Mouse (Mus musculus) lung, postnatal 25 days (tissue): ENCODE results near the gene Dhrs7b.
"Not testable (repeated sequence)": the region's sequence is repeated elsewhere in the genome, so short reads cannot be mapped to it uniquely, and the experiment has no call there.

Experiments
- DNase-seq: peaks from one replicate; pipeline ENCODE4 v3.0.0; 2022; ENCODE audit warnings: low spot score

Dhrs7b gene

DNA sequence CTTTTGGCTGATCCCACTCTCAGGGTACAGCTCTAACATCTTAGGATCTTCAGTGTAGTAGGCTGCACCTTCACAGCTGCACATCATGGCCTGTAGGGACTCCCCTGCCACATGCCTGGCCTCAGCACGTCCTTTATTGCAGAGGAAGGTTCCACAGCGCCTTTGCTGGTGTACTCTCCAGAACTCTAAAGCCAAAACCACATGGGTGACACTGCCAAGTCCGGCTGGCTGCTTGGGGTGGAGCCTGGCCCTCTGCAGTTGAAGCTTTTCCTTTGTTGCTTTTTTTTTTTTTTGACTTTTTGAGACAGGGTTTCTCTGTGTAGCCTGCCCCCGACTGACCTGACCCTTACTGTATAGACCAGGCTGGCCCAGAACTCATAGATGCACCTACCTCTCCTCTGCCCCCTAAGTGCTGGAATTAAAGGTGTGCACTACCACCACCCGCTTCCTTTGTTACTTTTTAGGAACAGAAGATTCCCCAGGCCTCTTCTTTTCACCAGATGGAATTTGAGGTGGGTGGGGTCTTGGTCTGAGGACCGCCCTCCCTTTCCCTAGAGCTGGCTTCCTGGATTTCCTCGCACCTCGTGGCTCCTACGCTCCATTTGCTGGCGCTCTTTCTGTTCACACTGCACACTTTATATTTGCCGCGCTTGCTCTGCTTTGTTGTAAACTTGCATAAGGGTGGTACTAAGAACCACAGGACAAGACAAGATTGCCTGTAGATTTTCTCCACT, 11.2 kb downstream of the Dhrs7b start:
- no peak for DNase-seq

DNA sequence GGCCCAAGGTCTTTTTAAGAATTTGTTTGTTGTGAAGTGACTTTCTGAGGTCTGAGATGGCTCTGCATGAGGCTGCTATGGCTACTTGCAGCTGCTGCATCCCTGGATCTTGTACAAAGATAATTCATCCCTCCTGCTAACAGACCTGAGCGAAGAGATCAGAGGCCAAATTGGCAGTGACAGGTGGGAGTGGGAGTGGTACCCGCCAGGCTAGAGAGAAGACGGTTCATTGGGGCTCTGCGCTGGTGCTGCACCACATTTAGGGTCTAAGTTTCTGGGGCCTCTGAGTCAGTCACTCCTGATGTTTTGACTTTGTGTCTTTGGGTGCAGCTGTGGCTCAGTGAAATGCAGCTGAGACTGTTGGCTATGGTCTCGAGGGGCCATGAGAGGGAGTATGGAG, 13.0 kb downstream of the Dhrs7b start:
- DNase-seq = no peak

DNA sequence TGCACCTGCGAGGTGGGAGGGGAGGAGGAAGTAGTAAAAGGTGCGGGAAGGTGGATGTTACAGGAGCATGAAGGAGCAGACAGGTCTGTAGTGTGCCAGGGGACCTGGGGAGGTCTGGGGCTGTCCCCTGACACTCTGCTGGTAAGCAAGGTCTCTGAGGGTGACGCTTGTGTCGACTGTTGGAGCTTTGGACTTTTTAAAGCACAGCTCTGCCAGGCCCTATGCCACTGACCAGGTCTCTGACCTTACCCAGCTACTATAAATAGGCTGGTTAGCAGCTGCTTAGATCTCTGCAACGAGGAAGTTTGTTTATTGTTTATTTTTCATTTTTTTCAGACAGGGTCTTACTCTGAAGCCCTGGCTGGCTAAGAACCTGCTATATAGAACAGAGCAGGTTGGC, 15.0 kb downstream of the Dhrs7b start:
- DNase-seq = no peak

DNA sequence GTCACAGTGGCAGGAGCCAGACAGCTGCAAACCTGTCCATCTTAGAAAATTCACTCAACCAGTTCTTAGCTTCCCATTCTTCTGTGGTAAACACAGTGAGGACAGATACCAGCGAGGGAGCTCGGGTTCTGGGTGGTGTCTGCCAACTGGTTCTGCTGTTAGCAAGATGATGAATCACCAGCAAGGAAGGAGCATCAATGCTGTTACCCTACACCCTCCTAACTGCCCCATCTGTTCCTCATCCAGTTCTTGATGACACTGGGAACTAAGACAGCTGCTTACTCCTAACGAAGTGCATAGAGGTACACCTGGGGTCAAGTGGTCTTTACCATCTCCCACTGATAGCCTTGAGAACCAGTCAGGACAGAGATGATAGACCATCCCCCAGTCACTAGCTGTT, 26.2 kb downstream of the Dhrs7b start:
- DNase-seq = no peak

DNA sequence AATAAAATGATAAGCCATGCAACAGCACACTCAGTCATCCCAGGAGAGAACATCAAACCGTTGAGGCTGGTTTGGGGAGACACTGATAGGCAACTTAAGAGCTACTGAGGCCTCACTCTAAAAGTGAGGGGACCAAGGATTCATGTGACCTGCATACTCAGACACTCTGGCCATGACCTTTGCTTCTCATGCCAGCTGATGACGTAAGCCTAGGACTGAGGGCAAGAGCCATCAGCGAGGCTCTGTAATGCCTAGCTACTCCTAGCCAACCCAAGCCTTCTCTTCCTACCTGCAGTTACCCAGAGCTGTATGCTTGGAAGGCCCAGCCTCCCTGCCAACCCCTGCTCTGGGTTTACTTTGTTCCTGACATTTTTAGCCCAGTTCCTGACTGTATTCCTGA, 31.6 kb downstream of the Dhrs7b start:
- DNase-seq = no peak

DNA sequence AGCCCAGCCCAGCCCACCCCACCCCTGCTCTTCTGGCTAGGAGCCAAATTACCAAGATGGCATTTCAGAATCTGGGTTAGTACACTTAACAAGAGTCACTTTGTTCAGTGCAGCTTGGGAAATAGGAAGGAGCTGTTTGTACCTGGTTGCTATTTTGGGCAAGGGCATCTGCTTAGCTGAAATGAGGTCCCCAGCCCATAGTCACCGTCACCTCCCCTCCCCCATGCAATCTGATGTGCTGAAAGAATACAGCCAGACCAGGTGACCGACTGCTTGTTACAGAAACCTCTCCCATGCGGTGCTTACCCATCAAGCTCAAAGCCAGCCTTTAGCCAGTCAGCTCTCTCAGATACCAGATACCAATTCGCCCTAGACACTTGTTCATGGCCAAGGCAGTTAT, 32.8 kb downstream of the Dhrs7b start:
- no peak for DNase-seq

DNA sequence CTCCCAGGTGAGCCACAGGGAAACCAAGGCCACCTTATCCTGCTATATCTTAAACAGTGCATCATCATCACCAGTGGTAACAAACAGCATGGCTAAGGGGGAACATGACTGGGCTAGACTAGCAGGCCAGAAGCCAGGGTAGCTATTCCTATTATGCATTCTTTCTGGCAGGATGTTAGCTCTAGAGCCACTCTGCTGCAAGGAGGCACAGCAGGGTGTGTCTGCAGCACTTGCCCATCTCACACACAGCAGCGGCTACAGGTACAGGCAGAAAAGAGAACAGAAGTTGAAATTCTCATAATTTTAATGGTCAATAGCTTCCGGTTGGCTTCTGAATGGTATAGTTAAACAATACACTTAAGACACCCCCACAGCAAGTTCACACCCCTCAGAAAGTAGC, 33.7 kb downstream of the Dhrs7b start:
- DNase-seq = no peak

DNA sequence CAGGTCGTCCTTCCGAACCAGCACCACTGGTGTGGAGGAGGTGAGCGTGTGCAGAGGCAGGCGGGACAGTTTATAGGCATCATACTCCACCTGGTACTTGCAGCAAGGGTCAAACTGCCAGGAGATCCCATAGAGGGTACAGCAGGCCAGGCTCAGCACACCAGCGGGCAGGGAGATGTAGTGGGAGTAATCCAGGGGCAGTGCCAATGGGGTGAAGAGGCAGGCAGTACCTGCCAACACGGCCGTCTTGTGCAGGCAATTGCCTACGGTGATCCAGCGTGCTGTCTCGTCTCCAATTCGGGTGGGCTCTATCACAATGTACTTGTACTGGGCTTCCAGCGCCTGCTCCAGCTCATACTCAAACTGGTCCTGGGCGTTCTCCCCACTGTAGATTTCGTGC, 34.5 kb downstream of the Dhrs7b start:
- DNase-seq = no peak

DNA sequence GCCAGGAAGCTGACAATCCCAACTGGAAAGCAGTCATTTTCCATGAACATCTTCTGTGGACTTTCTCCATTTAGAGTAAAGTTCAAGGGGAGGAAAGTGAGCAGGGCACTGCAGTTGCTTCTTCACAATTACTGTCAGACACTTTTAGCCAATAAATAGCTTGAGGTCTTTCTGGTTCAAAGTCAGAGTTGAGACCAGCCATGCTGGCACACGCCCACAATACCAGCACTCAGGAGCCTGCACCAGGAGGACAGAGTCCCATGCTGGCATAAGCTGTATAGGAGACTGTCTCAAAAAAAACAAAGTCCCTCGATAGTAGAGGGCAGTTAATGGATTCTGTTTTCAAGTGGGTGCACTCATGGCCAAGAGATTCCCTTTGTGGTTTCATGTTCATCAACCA, 35.6 kb downstream of the Dhrs7b start:
- no peak for DNase-seq

DNA sequence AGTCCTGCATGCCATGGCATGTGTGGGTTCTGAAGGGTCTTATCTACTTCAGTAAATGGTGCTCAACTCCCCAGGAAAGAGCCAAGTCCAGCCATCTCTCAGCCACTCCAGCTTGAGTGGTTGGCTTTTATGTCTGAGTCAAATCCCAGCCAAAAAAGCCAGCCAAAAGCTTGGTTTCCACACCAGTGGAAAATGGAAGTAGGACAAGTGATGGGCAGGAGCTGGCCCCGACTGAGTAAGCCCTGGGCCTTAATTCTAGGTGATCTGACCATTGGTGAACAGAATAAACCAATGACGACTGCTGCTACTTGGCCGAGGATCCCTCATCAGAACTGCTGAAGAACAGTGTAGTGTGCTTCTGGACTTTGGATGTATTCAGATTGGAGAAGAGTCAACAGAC, 37.0 kb downstream of the Dhrs7b start:
- DNase-seq = peak; percentile 33

DNA sequence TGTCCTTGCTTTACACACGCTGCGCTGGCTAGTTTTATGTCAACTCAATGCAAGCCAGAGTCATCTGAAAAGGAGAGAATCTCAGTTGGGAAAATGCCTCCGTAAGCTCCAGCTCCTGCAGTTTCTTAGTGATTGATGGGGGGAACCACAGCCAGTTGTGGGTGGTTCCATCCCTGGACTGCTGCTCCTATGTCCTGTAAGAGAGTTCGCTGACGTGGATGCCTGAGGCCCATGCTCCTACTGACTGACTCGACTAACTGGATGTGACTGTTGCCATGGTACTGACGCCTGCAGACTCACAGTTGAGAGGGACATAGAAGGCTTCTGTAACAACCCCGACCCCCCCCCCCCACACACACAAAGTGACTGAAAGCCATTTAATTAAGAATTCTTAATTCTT, 37.5 kb downstream of the Dhrs7b start:
- DNase-seq = no peak

DNA sequence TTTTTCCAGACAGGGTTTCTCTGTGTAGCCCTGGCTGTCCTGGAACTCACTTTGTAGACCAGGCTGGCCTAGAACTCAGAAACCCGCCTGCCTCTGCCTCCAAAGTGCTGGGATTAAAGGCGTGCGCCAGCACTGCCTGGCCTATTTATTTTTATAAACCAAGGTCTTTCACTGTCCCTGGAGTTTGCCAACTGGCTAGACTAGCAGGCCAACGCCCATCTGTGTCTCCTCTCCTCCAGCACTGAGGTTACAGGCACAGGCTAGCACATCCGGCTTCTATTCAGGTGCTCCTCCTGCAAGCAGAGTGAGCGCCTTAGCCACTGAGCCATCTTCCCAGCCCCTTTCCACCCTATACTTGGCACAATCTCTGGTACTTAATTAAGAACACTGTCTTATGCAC, 39.0 kb downstream of the Dhrs7b start:
- not testable (repeated sequence) for DNase-seq

DNA sequence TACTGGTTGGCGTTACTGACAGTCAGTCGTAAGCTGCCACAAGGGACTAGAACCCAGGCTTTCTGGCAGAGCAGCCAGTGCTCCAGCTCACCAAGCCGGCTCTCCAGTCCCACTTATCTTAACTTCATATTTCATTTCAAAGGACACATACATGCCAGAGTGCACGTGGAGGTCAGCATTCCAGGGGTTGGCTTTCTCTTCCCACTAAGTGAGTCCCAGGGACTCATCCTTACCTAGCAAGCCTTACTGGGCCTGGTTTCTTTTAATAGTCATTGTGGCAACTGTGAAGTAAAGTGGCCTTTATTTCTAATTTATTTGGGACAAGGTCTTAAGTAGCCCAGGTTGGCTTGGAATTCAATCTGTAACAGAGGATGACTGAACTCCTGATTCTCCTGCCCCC, 41.0 kb downstream of the Dhrs7b start:
- DNase-seq = no peak

DNA sequence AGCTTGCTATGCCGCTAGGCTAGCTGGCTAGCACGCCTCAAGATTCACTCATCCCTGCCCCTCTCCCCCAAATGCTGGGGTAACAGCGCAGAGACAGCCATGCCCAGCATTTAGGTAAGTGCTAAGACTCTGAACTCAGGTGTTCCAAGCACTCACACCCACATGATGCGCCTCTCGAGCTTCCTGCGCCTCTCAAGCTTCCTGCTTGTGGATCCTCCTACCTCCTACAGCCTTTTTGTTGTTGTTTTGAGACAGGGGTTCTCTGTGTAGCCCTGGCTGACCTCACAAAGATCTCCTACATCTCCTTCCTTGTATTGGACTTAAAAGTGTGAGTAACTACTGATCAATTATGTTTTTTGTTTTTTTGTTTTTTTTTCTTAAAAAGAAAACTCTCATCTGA, 42.7 kb downstream of the Dhrs7b start:
- DNase-seq = no peak

DNA sequence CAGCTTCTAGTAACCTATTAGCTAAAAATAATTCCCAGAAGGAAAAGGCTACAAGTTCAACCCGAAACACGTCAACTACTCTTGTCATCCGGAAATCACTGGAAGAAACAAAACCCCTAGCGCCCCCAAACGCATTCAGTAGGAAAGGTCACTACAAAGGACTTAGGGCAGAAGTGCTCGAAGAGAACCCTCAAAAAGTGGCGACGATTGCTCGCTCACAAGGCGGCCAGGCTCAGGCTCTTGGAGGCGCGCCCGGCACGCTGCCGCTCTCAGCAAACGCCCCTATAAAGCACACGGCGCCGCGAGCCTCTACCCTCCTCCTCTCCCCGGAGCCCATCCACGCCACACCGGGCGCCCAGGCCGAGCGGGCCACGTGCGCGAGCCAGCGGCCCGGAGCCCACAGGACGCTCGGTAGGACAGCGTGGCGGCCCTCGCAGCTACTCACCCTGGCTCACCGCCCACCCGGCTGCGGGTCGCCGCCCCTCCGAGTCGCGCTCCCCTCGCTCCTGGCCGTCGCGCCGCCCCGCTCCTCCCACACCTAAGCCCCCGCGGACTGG, 47.7 kb downstream of the Dhrs7b start:
- peak; percentile 67 for DNase-seq

DNA sequence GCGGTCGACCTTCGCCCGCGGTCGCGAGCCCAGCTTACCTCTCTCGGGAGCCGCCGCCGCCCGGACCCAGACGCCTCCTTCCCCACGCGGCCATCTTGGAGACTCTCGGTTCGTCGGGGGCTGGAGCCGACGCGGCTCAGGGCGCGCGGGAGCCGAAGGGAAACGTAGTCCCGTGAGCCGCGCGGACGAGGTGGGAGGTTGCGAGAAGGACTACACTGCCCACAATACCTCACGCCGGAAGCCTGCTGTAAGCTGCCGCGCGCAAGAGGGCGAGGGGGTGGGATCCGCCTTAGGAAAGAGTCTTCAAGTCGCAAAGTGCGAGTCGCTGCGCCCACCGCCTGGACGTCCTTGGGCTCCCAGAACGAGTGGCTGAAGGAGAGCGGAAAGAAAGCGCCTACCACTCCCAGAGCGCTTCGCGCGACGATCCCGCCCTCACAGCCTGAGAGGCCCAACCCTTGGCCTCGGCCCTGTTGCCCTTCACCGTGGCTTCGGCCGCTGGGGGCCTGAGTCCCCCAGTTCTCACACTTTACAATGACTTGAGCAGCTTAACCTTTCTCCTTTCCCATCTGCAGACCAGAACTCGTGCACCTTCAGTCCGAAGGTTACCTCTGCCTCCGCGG, 48.4 kb downstream of the Dhrs7b start, which contains the start of gene Tmem11:
Tmem11 (minus strand) TSS at position 598 of the 620 bp plus-strand sequence.
- DNase-seq = peak; percentile 97

DNA sequence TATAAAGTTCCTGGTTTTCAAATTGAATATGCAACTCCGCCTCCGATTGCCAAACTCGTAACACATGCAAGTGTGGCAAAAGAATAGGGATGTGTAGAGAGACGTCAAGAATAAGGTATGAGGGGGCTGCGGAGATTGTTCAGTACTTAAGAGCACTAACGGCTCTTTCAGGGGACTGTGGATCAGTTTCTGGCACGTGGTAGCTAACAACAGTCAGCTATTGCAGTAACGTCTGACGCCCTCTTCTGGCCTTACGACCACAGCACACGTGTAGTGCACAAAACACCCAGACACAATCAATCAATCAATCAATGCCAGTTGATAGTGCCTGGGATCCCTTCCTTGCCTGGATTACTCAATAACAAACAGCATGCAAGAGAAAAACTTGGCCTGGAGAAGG, 49.0 kb downstream of the Dhrs7b start:
- DNase-seq = peak; percentile 45

DNA sequence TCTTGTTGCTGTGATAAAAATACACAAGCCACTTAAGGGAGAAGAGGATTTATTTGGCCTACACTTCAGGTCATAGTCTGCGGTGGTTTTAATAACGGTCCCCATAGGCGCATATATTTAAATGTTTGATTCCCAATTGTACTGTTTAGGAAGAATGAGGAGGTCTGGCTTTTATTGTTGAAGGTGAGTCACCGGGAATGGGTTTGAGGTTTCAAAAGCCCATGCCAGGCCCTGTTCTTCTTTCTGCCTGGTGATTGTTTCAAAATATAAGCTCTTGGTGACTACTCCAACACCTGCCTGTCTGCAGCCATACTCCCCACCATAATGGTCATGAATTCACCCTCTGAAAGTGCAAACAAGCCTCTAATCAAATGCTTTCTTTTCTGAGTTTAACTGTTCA, 50.1 kb downstream of the Dhrs7b start:
- DNase-seq = no peak

DNA sequence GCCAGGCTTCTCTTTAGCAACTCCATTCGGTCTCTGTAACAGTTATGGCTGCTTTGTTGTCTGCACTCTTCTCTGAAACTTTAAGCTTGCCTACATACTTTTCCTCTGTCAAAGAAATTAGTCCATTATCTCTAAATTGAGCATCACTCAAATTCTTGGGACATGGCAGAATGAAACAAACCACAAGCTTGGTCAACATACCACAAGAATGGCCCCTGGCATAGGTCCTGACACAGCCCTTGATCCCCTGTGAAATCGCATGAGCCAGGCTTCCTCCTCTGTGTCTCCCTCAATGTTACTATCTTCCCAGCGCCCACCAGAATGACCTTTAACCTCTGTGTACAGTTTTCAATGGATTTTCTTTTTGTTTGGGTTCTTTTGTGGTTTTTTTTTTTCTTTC, 52.0 kb downstream of the Dhrs7b start:
- no peak for DNase-seq

DNA sequence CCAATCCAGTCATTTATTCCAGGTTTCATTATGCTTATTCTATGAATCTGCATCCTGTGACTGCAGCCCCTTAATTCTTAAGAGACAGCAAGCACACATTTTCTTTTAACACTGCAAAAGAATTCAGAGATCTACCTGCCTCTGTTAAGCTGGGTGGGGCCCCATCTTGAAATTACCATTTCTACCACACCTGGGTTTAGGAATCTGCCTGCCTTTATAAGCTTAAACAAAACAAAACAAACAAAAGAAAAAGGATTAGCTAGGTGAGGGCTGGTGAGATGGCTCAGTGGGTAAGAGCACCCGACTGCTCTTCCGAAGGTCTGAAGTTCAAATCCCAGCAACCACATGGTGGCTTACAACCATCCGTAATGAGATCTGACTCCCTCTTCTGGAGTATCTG, 56.6 kb downstream of the Dhrs7b start:
- not testable (repeated sequence) for DNase-seq

DNA sequence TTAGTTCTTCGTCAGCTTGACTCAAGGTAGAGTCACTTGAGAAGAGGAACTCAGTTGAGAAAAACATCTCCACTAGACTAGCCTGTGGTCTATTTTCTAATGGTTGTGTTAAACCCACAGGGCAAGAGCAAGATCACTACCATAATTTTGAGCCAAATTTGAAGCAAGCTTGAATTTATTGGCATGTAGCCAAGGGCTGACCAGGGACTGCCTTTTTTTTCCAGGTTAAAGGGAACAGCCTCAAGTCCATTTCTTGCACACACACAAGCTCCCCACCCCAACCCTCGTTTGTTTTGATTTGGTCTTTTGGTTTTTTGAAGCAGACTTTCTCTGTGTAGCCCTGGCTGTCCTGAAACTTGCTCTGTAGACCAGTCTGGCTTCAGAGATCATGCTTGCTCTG, 59.4 kb downstream of the Dhrs7b start:
- DNase-seq = no peak

DNA sequence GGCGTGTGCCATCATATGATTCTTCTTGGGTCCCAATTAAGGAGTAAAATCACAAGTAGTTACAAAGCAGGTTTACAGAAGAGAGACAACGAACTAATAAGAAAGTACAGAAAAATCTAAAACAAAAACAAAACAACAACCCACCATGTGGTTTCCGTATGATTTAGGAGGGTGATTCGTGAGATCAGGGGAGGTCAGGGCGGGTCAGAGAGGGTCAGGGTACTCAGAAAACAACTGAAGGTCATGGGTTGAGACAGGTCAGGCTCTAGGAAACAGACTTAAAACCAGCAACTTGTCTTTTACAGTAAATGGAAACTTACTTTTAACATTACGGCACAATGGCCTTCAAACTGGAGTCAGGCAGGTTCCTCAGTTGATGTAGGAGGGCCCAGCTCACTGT, 59.9 kb downstream of the Dhrs7b start:
- DNase-seq = no peak

DNA sequence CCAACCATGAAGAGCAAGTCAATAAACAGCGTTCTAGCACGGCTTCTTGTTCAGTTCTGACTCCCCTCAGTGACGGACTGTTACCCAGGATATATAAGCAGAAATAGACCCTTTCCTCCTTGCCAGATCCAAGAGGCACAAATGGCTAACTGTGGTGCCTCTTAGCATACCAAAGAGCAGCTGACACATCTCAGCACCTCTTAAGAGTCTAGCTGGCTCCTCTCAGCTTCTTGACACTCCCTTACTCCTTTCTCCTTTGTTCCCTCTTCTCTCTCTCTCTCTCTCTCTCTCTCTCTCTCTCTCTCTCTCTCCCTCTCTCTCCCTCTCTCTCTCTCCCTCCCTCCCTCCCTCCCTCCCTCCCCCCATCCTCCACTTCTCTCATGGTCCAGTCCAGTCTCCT, 60.3 kb downstream of the Dhrs7b start:
- no peak for DNase-seq

DNA sequence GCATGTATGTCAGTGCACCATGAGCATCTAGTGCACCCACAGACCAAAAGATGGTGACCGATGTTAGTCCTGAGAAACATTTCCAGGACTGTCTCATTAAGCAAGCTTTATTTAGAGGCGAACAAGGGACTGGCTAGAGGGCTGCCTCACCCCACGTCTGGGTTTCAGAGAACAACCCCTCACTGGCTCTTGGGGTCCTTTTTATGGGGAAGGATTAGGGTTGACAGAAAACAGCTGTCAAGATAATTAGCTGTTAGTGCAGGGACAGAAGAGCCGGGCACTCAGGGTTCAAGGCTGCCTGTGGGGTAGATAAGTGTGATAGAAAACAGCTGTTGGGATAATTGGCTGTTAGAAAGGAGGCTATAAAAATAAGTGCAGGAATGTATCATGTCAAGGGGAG, 65.5 kb downstream of the Dhrs7b start:
- DNase-seq = no peak
